30 mouse cellular contexts compared by ENCODE assay signal in genomic region chr14:117226920-117227319, GRCm38 (mm10).
DNase-seq lines count a peak whose midpoint lies in the region; ATAC-seq and TF ChIP-seq lines count a peak whose summit lies in the region.
"Had no signal": no experiment of that assay in that cellular context is flagged by ENCODE, and none has a peak within 500 bp of the region (broad histone marks: within the 10 kb centered on the region; RNA-seq: fewer than 3 reads in every experiment).

No protein-coding gene starts in this region.

- no peak overlapping the region for H3K4me2 ChIP-seq in lung, embryonic 14.5 days
- H3K4me2 ChIP-seq: embryonic facial prominence, embryonic 12.5 days; embryonic facial prominence, embryonic 15.5 days; forebrain, embryonic 13.5 days; heart, embryonic 13.5 days; hindbrain, embryonic 14.5 days had no signal

- no peak for TF ChIP-seq POLR2A in lung, adult 2 months (IDR thresholded peaks at IDR 0.05; ENCODE audit: borderline replicate concordance, extremely low read depth, low read depth, low read length)

- DNase-seq in lung, embryonic 14.5 days, result peak; percentile 21
- no peak for DNase-seq in lung, adult 2 months
- DNase-seq in Muller cell, postnatal 12 days (ENCODE audit: inconsistent ontology term), result peak; percentile 66
- DNase-seq in brain, adult 2 months (ENCODE audit: low read depth, low spot score), result peak; percentile 27
- DNase-seq in gastrocnemius, adult 2 months, result no peak
- DNase-seq in layer of hippocampus, postnatal 14 days (ENCODE audit: low spot score in 2 of 2), result no peak
- DNase-seq: adrenal gland, adult 2 months; adrenal gland, postnatal 14 days; B cell, adult 2 months; cerebellum, adult 11-12 months; cerebellum, adult 8-10 months; cerebellum, postnatal 14 days; gastrocnemius, postnatal 10 days; gastrocnemius, postnatal 36 days; heart, adult 2 months; heart, postnatal 14 days; heart, postnatal 4 days; kidney, adult 2 months had no signal

- intact Hi-C loops in gastrocnemius, adult 2 months (cut with DNase I), result no loop called here

- H3K4me1 ChIP-seq in lung, embryonic 14.5 days (ENCODE audit: insufficient read depth), result no peaks in the 10 kb centered on the region
- H3K4me1 ChIP-seq in lung, adult 2 months (ENCODE audit: control insufficient read depth, insufficient read depth, low read length), result no peaks in the 10 kb centered on the region
- H3K4me1 ChIP-seq: embryonic facial prominence, embryonic 12.5 days; embryonic facial prominence, embryonic 15.5 days; forebrain, embryonic 10.5 days; forebrain, embryonic 13.5 days; heart, embryonic 10.5 days; heart, embryonic 13.5 days had no signal

- no peak overlapping the region for H3K27ac ChIP-seq in lung, embryonic 14.5 days (ENCODE audit: low read depth)
- H3K27ac ChIP-seq in gastrocnemius, adult 2 months, result no peak overlapping the region
- H3K27ac ChIP-seq: embryonic facial prominence, embryonic 12.5 days; embryonic facial prominence, embryonic 15.5 days; forebrain, embryonic 10.5 days; forebrain, embryonic 13.5 days; heart, adult 2 months; heart, embryonic 10.5 days; heart, embryonic 13.5 days; hindbrain, embryonic 14.5 days; hindbrain, postnatal 0 days had no signal

- no peaks in the 10 kb centered on the region for H3K36me3 ChIP-seq in lung, embryonic 14.5 days (ENCODE audit: insufficient read depth)
- H3K36me3 ChIP-seq: embryonic facial prominence, embryonic 12.5 days; embryonic facial prominence, embryonic 15.5 days; forebrain, embryonic 10.5 days; heart, embryonic 10.5 days; heart, embryonic 13.5 days had no signal

- no peak overlapping the region for H3K4me3 ChIP-seq in lung, embryonic 14.5 days (ENCODE audit: low read depth, low read length)
- H3K4me3 ChIP-seq in lung, adult 2 months (replicated peaks; ENCODE audit: extremely low read depth, low read depth, low read length), result no peak overlapping the region
- no peak overlapping the region for H3K4me3 ChIP-seq in gastrocnemius, adult 2 months
- H3K4me3 ChIP-seq: embryonic facial prominence, embryonic 12.5 days; embryonic facial prominence, embryonic 15.5 days; erythroblast, embryonic 14.5 days; forebrain, embryonic 10.5 days; forebrain, embryonic 13.5 days; heart, adult 2 months; heart, embryonic 10.5 days; heart, embryonic 13.5 days had no signal

- TF ChIP-seq CTCF in lung, embryonic 14.5 days (IDR thresholded peaks at IDR 0.05; ENCODE audit: low read depth), result no peak
- no peak for TF ChIP-seq CTCF in lung, adult 2 months (IDR thresholded peaks at IDR 0.05; ENCODE audit: insufficient read depth, low read length)
- TF ChIP-seq CTCF in gastrocnemius, adult 2 months (IDR thresholded peaks at IDR 0.05), result no peak

- H3K9ac ChIP-seq in lung, embryonic 14.5 days, result no peak overlapping the region
- H3K9ac ChIP-seq: embryonic facial prominence, embryonic 12.5 days; embryonic facial prominence, embryonic 15.5 days; forebrain, embryonic 13.5 days; heart, embryonic 13.5 days; hindbrain, embryonic 14.5 days had no signal

- ATAC-seq in lung, embryonic 14.5 days (ENCODE audit: insufficient read depth), result no peak
- no peak for ATAC-seq in CD4-positive, CD25-positive, alpha-beta regulatory T cell, adult 4 months
- ATAC-seq: forebrain, embryonic 13.5 days; hindbrain, postnatal 0 days; intestine, postnatal 0 days; Patski had no signal

- H3K27me3 ChIP-seq in lung, embryonic 14.5 days (ENCODE audit: insufficient read depth, low read length), result no peaks in the 10 kb centered on the region
- H3K27me3 ChIP-seq: embryonic facial prominence, embryonic 12.5 days; embryonic facial prominence, embryonic 15.5 days; forebrain, embryonic 13.5 days; heart, embryonic 13.5 days; Patski had no signal

- no peaks in the 10 kb centered on the region for H3K9me3 ChIP-seq in lung, embryonic 14.5 days (ENCODE audit: low read depth, low read length)
- H3K9me3 ChIP-seq: embryonic facial prominence, embryonic 12.5 days; embryonic facial prominence, embryonic 15.5 days; forebrain, embryonic 10.5 days; forebrain, embryonic 13.5 days; heart, embryonic 10.5 days; heart, embryonic 13.5 days had no signal

Comparison
In these comparisons a context has a peak if more than half of its experiments do, and no peak if none do; other contexts are left out.
1. DNase-seq: peak in lung, embryonic 14.5 days (single experiment), Muller cell, postnatal 12 days (single experiment) and brain, adult 2 months (single experiment); none in lung, adult 2 months (single experiment), gastrocnemius, adult 2 months (single experiment) and layer of hippocampus, postnatal 14 days (0 of 2).